Mouse (Mus musculus) cerebellum, adult 2 months (tissue): ENCODE data around the gene Gss.

Source experiments
- CTCF ChIP-seq: fragments of 200-500 bp; IDR thresholded peaks from 2 replicates; pipeline ENCODE4 v1.5.1; 2011; ENCODE audit warnings: low read depth, mild to moderate bottlenecking, control low read depth, low read length, moderate library complexity, borderline replicate concordance; ENCODE audit not compliant: insufficient read depth
- POLR2A ChIP-seq: fragments of 200-500 bp; IDR thresholded peaks from 2 replicates; pipeline ENCODE4 v1.6.1; 2011; ENCODE audit warnings: low read length, control low read depth, borderline replicate concordance; ENCODE audit not compliant: insufficient read depth

GRCm38 (mm10) chr2:155589521-155589920 lies 3.1 kb downstream of the Gss start:
- TF ChIP-seq CTCF (no peak), POLR2A (no peak)
